Mouse (Mus musculus) neural tube, embryonic 14.5 days (tissue): ENCODE measurements around the gene Gale. TPM values are rescaled to one million over a fixed set of nuclear protein-coding genes. Genes with fewer than 3 reads are reported as not detected.

Experiments
- ATAC-seq: fragments of 200-750 bp; cut with Nextera tagmentation; 2 replicates; pipeline ENCODE4 v1.8.0; 2017; ENCODE audit warnings: low read depth, mild to moderate bottlenecking, moderate TSS enrichment, moderate library complexity
- H3K27ac ChIP-seq: fragments of 300-500 bp; sonication (generic); 2 replicates; pipeline ENCODE4 v1.5.1; 2014; ENCODE audit warnings: low read depth, mild to moderate bottlenecking, control low read depth, low read length, moderate library complexity, mixed read lengths
- H3K27me3 ChIP-seq: fragments of 300-500 bp; sonication (generic); 2 replicates; pipeline ENCODE4 v1.6.1; 2014; ENCODE audit warnings: low read length; ENCODE audit not compliant: control insufficient read depth, insufficient read depth
- H3K36me3 ChIP-seq: fragments of 300-500 bp; sonication (generic); 2 replicates; pipeline ENCODE4 v1.6.1; 2014; ENCODE audit warnings: low read length, mixed read lengths; ENCODE audit not compliant: control insufficient read depth, insufficient read depth
- H3K4me1 ChIP-seq: fragments of 300-500 bp; sonication (generic); 2 replicates; pipeline ENCODE4 v1.6.1; 2014; ENCODE audit warnings: low read length; ENCODE audit not compliant: control insufficient read depth, insufficient read depth
- H3K4me2 ChIP-seq: fragments of 300-500 bp; sonication (generic); 2 replicates; pipeline ENCODE4 v1.6.1; 2014; ENCODE audit warnings: mild to moderate bottlenecking, low read depth, low read length, control low read depth
- H3K4me3 ChIP-seq: fragments of 300-500 bp; sonication (generic); 2 replicates; pipeline ENCODE4 v1.5.1; 2014; ENCODE audit warnings: low read depth, low read length, control low read depth, mixed read lengths
- H3K9ac ChIP-seq: fragments of 300-500 bp; sonication (generic); replicated peaks from 2 replicates; pipeline ENCODE4 v1.6.1; 2014; ENCODE audit warnings: low read depth, mild to moderate bottlenecking, control low read depth, low read length, mixed read lengths
- H3K9me3 ChIP-seq: fragments of 300-500 bp; sonication (generic); 2 replicates; pipeline ENCODE4 v1.6.1; 2016; ENCODE audit warnings: low read length; ENCODE audit not compliant: control insufficient read depth
- WGBS: fragments of 180-500 bp; shearing (Covaris S2); extraction: QIAGEN DNeasy Blood & Tissue Kit; methylation state at CpG from one replicate; pipeline ENCODE4 v1.1.7; 2014; 5-methylcytosine and 5-hydroxymethylcytosine counted together
- polyA plus RNA-seq: library from polyadenylated mRNA; unstranded; fragments of >200 nt; fragmentation: Nextera tagmentation; extraction: Ambion mirVana; gene quantifications from 2 replicates; pipeline ENCODE4 v1.2.1, GENCODE M21; 2014

Gene Gale
- polyA plus RNA-seq, 1 experiment from 2014 or later, result 44.1 TPM

DNA sequence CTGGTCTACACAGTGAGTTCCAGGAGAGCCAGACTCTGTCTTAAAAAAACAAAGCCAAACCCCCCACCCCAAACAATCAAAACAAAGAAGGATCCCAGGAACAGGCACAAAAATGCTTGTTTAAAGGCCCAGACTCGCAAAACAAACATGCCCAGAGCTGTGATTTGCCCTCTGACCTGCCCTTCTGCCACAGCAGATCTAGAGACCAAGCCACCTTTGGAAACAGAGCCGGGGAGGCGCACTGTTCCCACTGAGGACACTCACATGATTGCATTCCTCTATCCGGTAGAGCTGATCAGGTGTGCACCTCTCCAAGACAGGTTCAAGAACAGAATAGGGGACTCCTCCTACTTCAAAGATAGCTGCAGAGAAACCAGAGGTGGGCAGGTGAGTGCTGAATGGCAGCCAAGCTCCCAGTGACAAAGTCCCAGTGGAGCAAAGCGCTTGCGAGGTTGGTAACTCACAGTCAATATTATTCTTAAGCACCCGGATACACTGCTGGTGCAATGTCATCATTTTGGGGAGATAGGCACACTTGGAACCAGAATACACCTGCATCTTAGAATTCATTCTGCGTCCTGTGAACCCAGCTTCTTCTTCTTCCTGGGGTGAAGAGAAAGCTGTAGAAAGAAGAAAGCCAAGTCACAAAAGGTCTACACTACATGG lies 45.4 kb downstream of the Gale start:
- H3K27me3 ChIP-seq, result no peaks in the 10 kb centered on the region
- no peak overlapping the region for H3K4me3 ChIP-seq
- no peaks in the 10 kb centered on the region for H3K9me3 ChIP-seq
- no peak overlapping the region for H3K9ac ChIP-seq
- no peak overlapping the region for H3K27ac ChIP-seq
- WGBS, result 95% methylated on average over 8 of the region's 8 CpGs
- no peaks in the 10 kb centered on the region for H3K4me1 ChIP-seq
- ATAC-seq, result no peak
- no peak overlapping the region for H3K4me2 ChIP-seq
- H3K36me3 ChIP-seq, result peaks cover 61% of the 10 kb centered on the region

DNA sequence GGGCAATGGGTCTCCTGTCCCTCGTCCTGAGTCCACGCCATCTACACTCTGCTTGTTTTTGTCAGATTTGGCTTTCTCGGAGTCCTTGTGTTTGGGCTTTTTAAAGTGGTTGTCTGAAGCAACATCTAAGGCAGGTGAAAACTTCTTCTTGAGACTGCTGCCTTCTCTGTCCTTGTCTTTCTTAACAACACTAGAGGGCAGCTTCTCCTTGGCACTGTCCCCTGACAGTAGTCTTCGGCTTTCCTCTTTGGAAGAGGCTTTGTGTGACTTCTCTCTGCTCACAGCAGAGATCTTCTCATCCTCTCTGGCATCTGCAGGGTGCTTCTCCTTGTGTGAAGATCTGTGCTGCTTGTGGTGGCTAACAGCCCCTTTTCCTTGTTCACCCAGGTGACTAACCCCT lies 47.1 kb downstream of the Gale start:
- H3K36me3 ChIP-seq, result peaks cover 52% of the 10 kb centered on the region
- no peaks in the 10 kb centered on the region for H3K4me1 ChIP-seq
- no peak overlapping the region for H3K9ac ChIP-seq
- no peaks in the 10 kb centered on the region for H3K9me3 ChIP-seq
- no peak overlapping the region for H3K4me3 ChIP-seq
- WGBS, result 90% methylated on average over 4 of the region's 4 CpGs
- ATAC-seq, result no peak
- H3K4me2 ChIP-seq, result no peak overlapping the region
- H3K27ac ChIP-seq, result no peak overlapping the region
- no peaks in the 10 kb centered on the region for H3K27me3 ChIP-seq

DNA sequence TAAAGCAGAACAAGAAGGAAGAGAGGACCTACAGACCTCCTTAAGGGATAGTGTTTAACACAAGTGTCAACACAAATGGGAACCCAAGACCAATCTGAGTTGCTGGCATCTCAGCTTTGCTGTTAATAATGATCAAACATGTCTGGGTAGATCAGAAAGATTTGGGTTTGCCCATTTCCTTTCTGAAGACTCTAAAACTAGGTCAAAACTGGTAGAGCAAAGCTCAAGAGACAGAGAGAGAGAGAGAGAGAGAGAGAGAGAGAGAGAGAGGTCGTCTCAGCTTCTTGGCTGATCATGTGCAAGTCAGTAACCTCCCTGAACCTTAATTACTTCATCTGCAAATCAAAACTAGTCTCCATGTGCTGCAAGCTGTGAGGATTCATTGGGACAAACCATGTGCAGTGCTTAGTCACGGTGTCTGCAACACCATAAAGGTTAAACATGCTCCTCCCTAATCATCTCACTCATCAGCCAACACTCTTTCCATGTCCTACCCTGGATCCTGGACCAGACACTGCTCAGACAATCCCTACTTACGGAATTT lies 52.6 kb downstream of the Gale start:
- Histone ChIP-seq H3K4me1 (peaks cover 7% of the 10 kb centered on the region; the same call in 1 of the 2 replicates), H3K4me3 (no peak overlapping the region), H3K27ac (no peak overlapping the region), H3K4me2 (no peak overlapping the region), H3K9me3 (no peaks in the 10 kb centered on the region), H3K36me3 (peaks cover 9% of the 10 kb centered on the region), H3K9ac (no peak overlapping the region), H3K27me3 (no peaks in the 10 kb centered on the region)
- no peak for ATAC-seq
- 83% methylated on average over 3 of the region's 3 CpGs for WGBS

Other genes starting within 250 kb of the Gale start
- gene Il22ra1, start 235.6 kb upstream of the Gale start, polyA plus RNA-seq, result not detected in 2 replicates
- 0.08 and 0.33 TPM in 2 replicates for gene Myom3, start 204.0 kb upstream of the Gale start, polyA plus RNA-seq
- 219 and 228 TPM in 2 replicates for gene Srsf10, start 108.0 kb upstream of the Gale start, polyA plus RNA-seq
- 85.7 and 100 TPM in 2 replicates for gene Pnrc2, start 89.9 kb upstream of the Gale start, polyA plus RNA-seq
- gene Cnr2, start 68.3 kb upstream of the Gale start, polyA plus RNA-seq, result 0.13 and 0.15 TPM in 2 replicates
- 68.6 and 70.6 TPM in 2 replicates for gene Fuca1, start 43.0 kb upstream of the Gale start, polyA plus RNA-seq
- gene Hmgcl, start 17.3 kb upstream of the Gale start, polyA plus RNA-seq, result 58.4 and 66.1 TPM in 2 replicates
- gene Lypla2, start 8.9 kb downstream of the Gale start, polyA plus RNA-seq, result 197 and 210 TPM in 2 replicates
- 73.3 and 73.6 TPM in 2 replicates for gene Pithd1, start 23.5 kb downstream of the Gale start, polyA plus RNA-seq
- 29.7 and 32.2 TPM in 2 replicates for gene Eloa, start 58.0 kb downstream of the Gale start, polyA plus RNA-seq
- 251 and 261 TPM in 2 replicates for gene Rpl11, start 89.7 kb downstream of the Gale start, polyA plus RNA-seq
- gene Id3, start 179.8 kb downstream of the Gale start, polyA plus RNA-seq, result 156 and 196 TPM in 2 replicates
- gene E2f2, start 208.7 kb downstream of the Gale start, polyA plus RNA-seq, result 0.76 and 1.4 TPM in 2 replicates
- gene Asap3, start 242.6 kb downstream of the Gale start, polyA plus RNA-seq, result 2.4 and 4.8 TPM in 2 replicates